10 mouse cellular contexts compared by ENCODE assay signal in the genomic region with DNA sequence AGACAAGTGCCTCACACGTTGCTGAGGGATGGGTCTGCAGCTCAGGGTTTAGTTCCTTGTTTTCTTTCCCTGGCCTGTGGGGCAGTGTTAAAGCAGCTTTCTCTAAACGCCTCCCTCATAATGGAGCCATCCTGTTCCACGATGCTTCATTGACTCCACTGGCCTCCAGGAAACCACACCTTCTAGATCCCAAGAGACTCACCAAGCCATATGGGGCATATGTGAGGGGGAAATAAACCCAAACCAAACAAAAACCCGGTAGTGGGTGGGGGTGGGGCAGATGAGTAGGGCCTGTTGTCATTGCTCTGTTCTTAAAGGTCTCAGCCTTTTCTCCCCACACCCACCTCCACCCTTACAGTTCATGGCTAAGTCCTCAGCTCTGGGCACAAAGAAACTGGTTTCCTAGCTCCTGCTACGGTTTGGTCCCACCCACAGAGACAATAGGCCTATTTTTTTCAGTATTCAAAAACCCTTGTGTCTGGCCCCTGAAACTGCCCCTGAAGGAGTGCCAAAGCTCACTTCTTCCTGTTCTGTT. TPM values are rescaled to one million over a fixed set of nuclear protein-coding genes. Genes with fewer than 3 reads are reported as not detected.
DNase-seq lines count a peak whose midpoint lies in the region; ATAC-seq and TF ChIP-seq lines count a peak whose summit lies in the region.
"Had no signal": no experiment of that assay in that cellular context is flagged by ENCODE, and none has a peak within 500 bp of the region (broad histone marks: within the 10 kb centered on the region; RNA-seq: fewer than 3 reads in every experiment).

No protein-coding gene starts in this region.

- 12% methylated on average over 5 of the region's 5 CpGs for WGBS in hindbrain, embryonic 10.5 days
- WGBS in hindbrain, postnatal 0 days: 11% methylated on average over 5 of the region's 5 CpGs

- no peak overlapping the region for H3K9ac ChIP-seq in hindbrain, postnatal 0 days (replicated peaks; ENCODE audit: low read length)

- no peaks in the 10 kb centered on the region for H3K27me3 ChIP-seq in hindbrain, embryonic 10.5 days (ENCODE audit: insufficient read depth, poor library complexity, severe bottlenecking)
- H3K27me3 ChIP-seq in hindbrain, postnatal 0 days (ENCODE audit: insufficient read depth, low read length): no peaks in the 10 kb centered on the region
- H3K27me3 ChIP-seq: Patski had no signal

- ATAC-seq in hindbrain, postnatal 0 days: no peak
- peak; percentile 49 to 66 for ATAC-seq in hematopoietic stem cell, adult 5-6 weeks (replicated peaks in 1 of 2; ENCODE audit: insufficient read depth in 1 of 2, low FRiP score in 2 of 2, low TSS enrichment in 1 of 2, low read depth in 1 of 2, poor library complexity in 2 of 2, severe bottlenecking in 2 of 2)
- peak; percentile 64 for ATAC-seq in monocyte, adult 5-6 weeks (replicated peaks; ENCODE audit: insufficient number of reproducible peaks, low FRiP score, low TSS enrichment, poor library complexity, severe bottlenecking)
- ATAC-seq: Patski had no signal

- H3K27ac ChIP-seq in hindbrain, embryonic 10.5 days: peak overlapping the region; percentile 81
- no peak overlapping the region for H3K27ac ChIP-seq in hindbrain, postnatal 0 days

- H3K36me3 ChIP-seq in hindbrain, embryonic 10.5 days: no peaks in the 10 kb centered on the region
- H3K36me3 ChIP-seq in hindbrain, postnatal 0 days (ENCODE audit: insufficient read depth, low read length): no peaks in the 10 kb centered on the region

- peak; percentile 23 for DNase-seq in hindbrain, embryonic 10.5 days (ENCODE audit: low spot score)
- DNase-seq in hindbrain, postnatal 0 days (ENCODE audit: low spot score): no peak
- DNase-seq in WW6 (ENCODE audit: low read depth, low spot score): peak; percentile 79
- no peak for DNase-seq in cerebellum, adult 18-20 months
- DNase-seq in adrenal gland, postnatal 14 days: no peak
- DNase-seq in layer of hippocampus, adult 8-10 months (ENCODE audit: low spot score in 2 of 2): no peak

- H3K9me3 ChIP-seq in hindbrain, embryonic 10.5 days: no peaks in the 10 kb centered on the region
- no peaks in the 10 kb centered on the region for H3K9me3 ChIP-seq in hindbrain, postnatal 0 days (ENCODE audit: low read length)

- H3K4me3 ChIP-seq in hindbrain, embryonic 10.5 days: no peak overlapping the region
- no peak overlapping the region for H3K4me3 ChIP-seq in hindbrain, postnatal 0 days (ENCODE audit: low read length)

- H3K4me1 ChIP-seq in hindbrain, embryonic 10.5 days (replicated peaks): peaks cover 27% of the 10 kb centered on the region
- peaks cover 6% of the 10 kb centered on the region; the same call in 1 of the 2 replicates for H3K4me1 ChIP-seq in hindbrain, postnatal 0 days (ENCODE audit: insufficient read depth, low read length)

- TF ChIP-seq CTCF in hindbrain, postnatal 0 days (IDR thresholded peaks at IDR 0.05; ENCODE audit: low read depth): no peak

- no peak overlapping the region for H3K4me2 ChIP-seq in hindbrain, postnatal 0 days (ENCODE audit: low read depth, low read length)

RNA-seq across cellular contexts. Expression of gene Cxcl17, which starts 20.4 kb away (rescaled TPM):
- 0.45 and 0.63 TPM in 2 replicates for polyA plus RNA-seq in hindbrain, embryonic 10.5 days (2016; fragmentation: Nextera tagmentation; extraction: Ambion mirVana)
- not detected in 2 replicates for total RNA-seq in hindbrain, postnatal 0 days (2014; rRNA removed)
- 0.66 and 0.82 TPM in 2 replicates for polyA plus RNA-seq in hindbrain, postnatal 0 days (2015; fragmentation: Nextera tagmentation; extraction: Ambion mirVana)
- not detected in 2 replicates for total RNA-seq in hematopoietic stem cell, adult 5-6 weeks (2017)
- not detected in 3 replicates for total RNA-seq in monocyte, adult 5-6 weeks (2017)
- 0.53 TPM in 1 of 2 replicates, not detected in the other for total RNA-seq in adrenal gland, postnatal 14 days (2021)
- not detected for total RNA-seq in layer of hippocampus, adult 8-10 months (2022)
- total RNA-seq: layer of hippocampus, adult 18-20 months had no signal

RNA-seq across cellular contexts. Expression of gene Lipe, which starts 34.6 kb away (rescaled TPM):
- 6.0 and 8.6 TPM in 2 replicates for polyA plus RNA-seq in hindbrain, embryonic 10.5 days (2016; fragmentation: Nextera tagmentation; extraction: Ambion mirVana)
- total RNA-seq in hindbrain, postnatal 0 days (2014; rRNA removed): 9.6 and 18.7 TPM in 2 replicates
- polyA plus RNA-seq in hindbrain, postnatal 0 days (2015; fragmentation: Nextera tagmentation; extraction: Ambion mirVana): 7.8 and 9.1 TPM in 2 replicates
- total RNA-seq in hematopoietic stem cell, adult 5-6 weeks (2017): 13.6 and 18.7 TPM in 2 replicates
- total RNA-seq in monocyte, adult 5-6 weeks (2017): 19.5 to 19.9 TPM (median 19.7 TPM) in 3 replicates
- 400 and 439 TPM in 2 replicates for total RNA-seq in adrenal gland, postnatal 14 days (2021)
- total RNA-seq in layer of hippocampus, adult 8-10 months (2022): 10 to 100 TPM in 1 of 4 experiments, 1 to 10 TPM in 3; 7.1 to 10.3 (median 9.0) TPM

RNA-seq across cellular contexts. Expression of gene Ceacam1, which starts 44.3 kb away (rescaled TPM):
- 0.92 and 2.2 TPM in 2 replicates for polyA plus RNA-seq in hindbrain, embryonic 10.5 days (2016; fragmentation: Nextera tagmentation; extraction: Ambion mirVana)
- total RNA-seq in hindbrain, postnatal 0 days (2014; rRNA removed): 0.32 and 1.2 TPM in 2 replicates
- polyA plus RNA-seq in hindbrain, postnatal 0 days (2015; fragmentation: Nextera tagmentation; extraction: Ambion mirVana): 0.93 and 1.2 TPM in 2 replicates
- 9.5 and 22.0 TPM in 2 replicates for total RNA-seq in hematopoietic stem cell, adult 5-6 weeks (2017)
- total RNA-seq in monocyte, adult 5-6 weeks (2017): 207 to 253 TPM (median 236 TPM) in 3 replicates
- 16.1 and 21.2 TPM in 2 replicates for total RNA-seq in adrenal gland, postnatal 14 days (2021)
- total RNA-seq in layer of hippocampus, adult 8-10 months (2022): 1 to 10 TPM; 2.3 to 5.1 (median 2.8) TPM

Comparison
In these comparisons a context has a peak if more than half of its experiments do, and no peak if none do; other contexts are left out.
1. DNase-seq: peak in hindbrain, embryonic 10.5 days (single experiment) and WW6 (single experiment); none in hindbrain, postnatal 0 days (single experiment), cerebellum, adult 18-20 months (0 of 2), adrenal gland, postnatal 14 days (single experiment) and layer of hippocampus, adult 8-10 months (0 of 2).
2. RNA of gene Lipe, which starts 34.6 kb away (total RNA-seq): 400 to 439 TPM in adrenal gland, postnatal 14 days; 19.5 to 19.9 TPM in monocyte, adult 5-6 weeks, 9.6 to 18.7 TPM in hindbrain, postnatal 0 days, 13.6 to 18.7 TPM in hematopoietic stem cell, adult 5-6 weeks and 7.1 to 10.3 TPM in layer of hippocampus, adult 8-10 months; every median in the first group is over 10 times any median in the second.